Mouse (Mus musculus) thymus, adult 2 months (tissue): ENCODE results near the gene Clasp1. TPM values are rescaled to one million over a fixed set of nuclear protein-coding genes. Genes with fewer than 3 reads are reported as not detected.

Source experiments
- DNase-seq: peaks from one replicate; pipeline ENCODE4 v3.0.0; 2021
- H3K27ac ChIP-seq: fragments of 200-500 bp; 2 replicates; pipeline ENCODE4 v1.5.1; 2012; ENCODE audit warnings: low read length, control low read depth; ENCODE audit not compliant: control insufficient read depth, insufficient read depth
- H3K27me3 ChIP-seq: fragments of 200-500 bp; 2 replicates; pipeline ENCODE4 v1.6.1; 2012; ENCODE audit warnings: mild to moderate bottlenecking, low read length, moderate library complexity, mixed read lengths; ENCODE audit not compliant: control insufficient read depth, insufficient read depth
- H3K36me3 ChIP-seq: fragments of 200-500 bp; 2 replicates; pipeline ENCODE4 v1.6.1; 2012; ENCODE audit warnings: mild to moderate bottlenecking, low read length, moderate library complexity; ENCODE audit not compliant: control insufficient read depth, insufficient read depth
- H3K4me1 ChIP-seq: fragments of 200-500 bp; replicated peaks from 2 replicates; pipeline ENCODE4 v1.6.1; 2012; ENCODE audit warnings: low read length; ENCODE audit not compliant: control insufficient read depth, insufficient read depth
- H3K4me3 ChIP-seq: fragments of 200-500 bp; 2 replicates; pipeline ENCODE4 v1.5.1; 2012; ENCODE audit warnings: mild to moderate bottlenecking, low read length, control low read depth, moderate library complexity; ENCODE audit not compliant: control insufficient read depth, insufficient read depth
- CTCF ChIP-seq: fragments of 200-500 bp; IDR thresholded peaks from 2 replicates; pipeline ENCODE4 v1.5.1; 2012; ENCODE audit warnings: mild to moderate bottlenecking, control low read depth, low read length, moderate library complexity, borderline replicate concordance; ENCODE audit not compliant: control insufficient read depth, poor library complexity, insufficient read depth; ENCODE audit errors: extremely low read depth
- POLR2A ChIP-seq: fragments of 200-500 bp; IDR thresholded peaks from 2 replicates; pipeline ENCODE4 v1.6.1; 2012; ENCODE audit warnings: mild to moderate bottlenecking, low read length, control low read depth, moderate library complexity; ENCODE audit not compliant: control insufficient read depth, poor library complexity, insufficient read depth; ENCODE audit errors: extremely low read depth
- WGBS: fragments of 180-500 bp; shearing (Covaris S2); methylation state at CpG from one replicate; pipeline ENCODE4 v1.1.7; 2018; 5-methylcytosine and 5-hydroxymethylcytosine counted together
- polyA plus RNA-seq: library from polyadenylated mRNA; depleted of rRNA; stranded (reverse); fragments of >200 nt; gene quantifications from 2 replicates; pipeline ENCODE4 v1.2.3, GENCODE M21; 2012

Gene Clasp1
- polyA plus RNA-seq, 1 experiment = 38.4 TPM

- Histone ChIP-seq H3K4me3 (no peak overlapping the region), H3K27ac (no peak overlapping the region), H3K36me3 (peaks cover 58% of the 10 kb centered on the region), H3K27me3 (no peaks in the 10 kb centered on the region), H3K4me1 (no peaks in the 10 kb centered on the region)
- no peak for DNase-seq
- TF ChIP-seq POLR2A (no peak), CTCF (no peak)
- 98% methylated on average over 3 of the region's 3 CpGs for WGBS
Observed at GRCm38 (mm10) chr1:118531259-118531658, 142.4 kb downstream of the Clasp1 start.

- Histone ChIP-seq H3K4me1 (no peaks in the 10 kb centered on the region), H3K27ac (no peak overlapping the region), H3K27me3 (no peaks in the 10 kb centered on the region), H3K36me3 (peaks cover 44% of the 10 kb centered on the region), H3K4me3 (no peak overlapping the region)
- TF ChIP-seq POLR2A (no peak), CTCF (0 out of 2 replicates have a peak, but pooled peaks have one; percentile 12)
- WGBS = 96% methylated on average over 15 of the region's 15 CpGs
- no peak for DNase-seq
Observed at GRCm38 (mm10) chr1:118536021-118536420, 147.2 kb downstream of the Clasp1 start.

- TF ChIP-seq POLR2A (no peak), CTCF (no peak)
- Histone ChIP-seq H3K4me3 (no peak overlapping the region), H3K27me3 (no peaks in the 10 kb centered on the region), H3K4me1 (no peaks in the 10 kb centered on the region), H3K36me3 (peaks cover 55% of the 10 kb centered on the region), H3K27ac (no peak overlapping the region)
- WGBS = 95% methylated on average over 6 of the region's 6 CpGs
- no peak for DNase-seq
Observed at GRCm38 (mm10) chr1:118539046-118539445, 150.2 kb downstream of the Clasp1 start.

- Histone ChIP-seq H3K4me3 (no peak overlapping the region), H3K36me3 (peaks cover 54% of the 10 kb centered on the region), H3K27me3 (no peaks in the 10 kb centered on the region), H3K4me1 (no peaks in the 10 kb centered on the region), H3K27ac (no peak overlapping the region)
- DNase-seq = no peak
- TF ChIP-seq CTCF (no peak), POLR2A (no peak)
- 98% methylated on average over 7 of the region's 7 CpGs for WGBS
Observed at GRCm38 (mm10) chr1:118542880-118543279, 154.0 kb downstream of the Clasp1 start.

GRCm38 (mm10) chr1:118548769-118549168, 159.9 kb downstream of the Clasp1 start:
- Histone ChIP-seq H3K4me3 (no peak overlapping the region), H3K36me3 (peaks cover 64% of the 10 kb centered on the region), H3K27ac (no peak overlapping the region), H3K4me1 (no peaks in the 10 kb centered on the region), H3K27me3 (no peaks in the 10 kb centered on the region)
- 97% methylated on average over 5 of the region's 5 CpGs for WGBS
- no peak for DNase-seq
- TF ChIP-seq CTCF (no peak), POLR2A (no peak)

GRCm38 (mm10) chr1:118551152-118551551, 162.3 kb downstream of the Clasp1 start:
- no peak overlapping the region for H3K4me3 ChIP-seq
- H3K4me1 ChIP-seq = no peaks in the 10 kb centered on the region
- TF ChIP-seq POLR2A (no peak), CTCF (no peak)
- peaks cover 71% of the 10 kb centered on the region for H3K36me3 ChIP-seq
- WGBS = 96% methylated on average over 5 of the region's 5 CpGs
- no peaks in the 10 kb centered on the region for H3K27me3 ChIP-seq
- no peak overlapping the region for H3K27ac ChIP-seq
- no peak for DNase-seq

GRCm38 (mm10) chr1:118552071-118552470, 163.2 kb downstream of the Clasp1 start:
- Histone ChIP-seq H3K27ac (no peak overlapping the region), H3K36me3 (peaks cover 71% of the 10 kb centered on the region), H3K27me3 (no peaks in the 10 kb centered on the region), H3K4me3 (no peak overlapping the region), H3K4me1 (no peaks in the 10 kb centered on the region)
- TF ChIP-seq CTCF (no peak), POLR2A (no peak)
- WGBS = 96% methylated on average over 4 of the region's 4 CpGs
- DNase-seq = no peak
